Mouse (Mus musculus) erythroblast, embryonic 14.5 days (primary cell): ENCODE data around the gene Mymk.

Experiments
- GATA1 ChIP-seq: IDR thresholded peaks from 2 replicates; pipeline ENCODE4 v1.6.1; 2012; ENCODE audit warnings: low read length, inconsistent platforms, mixed read lengths
- TAL1 ChIP-seq: IDR thresholded peaks from 3 replicates; pipeline ENCODE4 v1.6.1; 2012; ENCODE audit warnings: low read length, inconsistent platforms, mixed read lengths

DNA sequence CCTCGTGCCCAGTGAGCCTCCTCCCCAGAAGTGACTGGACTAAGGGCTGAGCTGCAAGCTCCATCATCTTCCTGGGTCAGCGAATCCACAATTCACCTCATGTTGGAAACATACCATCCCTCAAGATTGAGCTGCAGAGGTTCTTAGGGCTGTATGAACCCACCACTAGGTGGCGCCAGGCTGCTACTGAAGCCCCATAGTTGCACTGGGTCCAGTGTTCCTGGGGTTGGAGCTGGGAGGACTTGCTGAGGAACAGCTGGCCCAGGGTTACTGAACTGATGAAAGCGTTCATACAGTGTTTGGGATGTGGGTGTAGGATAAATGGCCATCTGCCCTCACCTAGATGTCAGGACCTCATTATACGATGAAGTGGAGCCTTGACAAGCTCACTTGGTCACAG, 54.2 kb downstream of the Mymk start:
- no peak for TF ChIP-seq GATA1
- no peak for TF ChIP-seq TAL1
